Mouse (Mus musculus): ENCODE data around the gene Thbs3. TPM values are rescaled to one million over a fixed set of nuclear protein-coding genes. Genes with fewer than 3 reads are reported as not detected.
"Not testable (repeated sequence)": the region's sequence is repeated elsewhere in the genome, so short reads cannot be mapped to it uniquely, and the experiment has no call there.

Gene Thbs3
- total RNA-seq, 2 experiments from 2014 or later: 21.8 to 22.6 TPM

GRCm38 (mm10) chr3:89195979-89196877, 18.8 kb upstream of the Thbs3 start:
- DNase-seq: peak; percentile 94

- DNase-seq: no peak
These were observed 15.1 kb upstream of the Thbs3 start for GRCm38 (mm10) chr3:89199839-89200238.

DNA sequence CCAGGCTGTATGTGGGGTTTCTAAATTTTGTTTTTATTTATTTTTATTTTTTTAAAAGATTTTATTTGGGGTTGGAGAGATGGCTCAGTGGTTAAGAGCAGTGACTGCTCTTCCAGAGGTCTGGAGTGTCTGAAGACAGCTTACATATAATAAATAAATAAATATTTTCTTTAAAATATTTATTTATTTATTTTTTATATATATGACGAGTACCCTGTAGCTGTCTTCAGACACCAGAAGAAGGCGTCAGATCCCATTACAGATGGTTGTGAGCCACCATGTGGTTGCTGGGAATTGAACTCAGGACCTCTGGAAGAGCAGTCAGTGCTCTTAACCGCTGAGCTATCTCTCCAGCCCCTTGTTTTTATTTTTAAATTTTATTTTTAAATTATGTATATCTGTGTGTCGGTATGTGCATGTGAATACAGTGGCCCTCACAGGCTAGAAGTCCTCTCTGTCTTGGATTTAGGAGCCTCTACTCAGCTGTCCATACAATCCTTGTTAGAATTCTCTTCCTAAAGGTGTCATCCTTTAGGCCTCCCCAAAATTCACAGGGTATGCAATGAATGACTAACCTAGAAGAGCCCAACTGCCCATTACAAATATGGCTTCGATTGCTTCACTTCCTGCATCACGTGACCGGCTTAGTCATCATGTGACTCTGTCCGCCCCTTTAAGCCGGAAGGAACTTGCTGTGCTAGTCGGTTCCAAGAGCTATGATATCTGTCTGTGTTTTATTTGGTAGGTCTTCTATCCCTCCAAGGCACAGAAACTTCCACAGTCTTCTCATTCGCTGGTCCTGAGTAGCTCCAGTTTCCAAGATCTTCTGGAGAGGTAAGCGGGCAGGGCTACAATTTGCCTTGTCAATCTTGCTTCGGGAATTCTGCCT, 12.5 kb upstream of the Thbs3 start, which contains the start of gene Gba:
Gene Gba (plus strand): TSS at position 676 of the 889 bp plus-strand sequence.
- DNase-seq: peak; percentile 90

- DNase-seq: no peak
These were observed 11.9 kb upstream of the Thbs3 start for GRCm38 (mm10) chr3:89203142-89203514.

GRCm38 (mm10) chr3:89206079-89206478, 8.9 kb upstream of the Thbs3 start:
- no peak for DNase-seq

DNA sequence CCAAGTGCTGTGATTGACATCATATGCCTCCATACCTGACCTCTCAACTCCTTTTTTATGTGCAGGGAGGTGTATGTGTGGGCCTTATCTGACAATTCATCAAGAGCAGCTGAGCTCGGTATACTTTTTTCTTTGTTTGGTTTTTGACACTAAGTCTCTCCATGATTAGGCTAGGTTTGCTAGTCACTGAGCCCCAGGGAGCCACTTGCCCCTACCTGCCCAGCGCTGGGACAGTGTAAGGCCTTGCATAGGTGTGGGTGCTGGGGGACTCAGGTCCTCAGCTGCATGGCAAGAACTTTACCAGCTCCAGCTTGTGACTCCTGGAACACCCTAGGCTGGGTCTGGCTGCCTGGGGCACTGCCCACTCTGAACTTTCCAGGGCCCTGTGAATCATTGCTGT, 8.3 kb upstream of the Thbs3 start:
- DNase-seq: no peak

DNA sequence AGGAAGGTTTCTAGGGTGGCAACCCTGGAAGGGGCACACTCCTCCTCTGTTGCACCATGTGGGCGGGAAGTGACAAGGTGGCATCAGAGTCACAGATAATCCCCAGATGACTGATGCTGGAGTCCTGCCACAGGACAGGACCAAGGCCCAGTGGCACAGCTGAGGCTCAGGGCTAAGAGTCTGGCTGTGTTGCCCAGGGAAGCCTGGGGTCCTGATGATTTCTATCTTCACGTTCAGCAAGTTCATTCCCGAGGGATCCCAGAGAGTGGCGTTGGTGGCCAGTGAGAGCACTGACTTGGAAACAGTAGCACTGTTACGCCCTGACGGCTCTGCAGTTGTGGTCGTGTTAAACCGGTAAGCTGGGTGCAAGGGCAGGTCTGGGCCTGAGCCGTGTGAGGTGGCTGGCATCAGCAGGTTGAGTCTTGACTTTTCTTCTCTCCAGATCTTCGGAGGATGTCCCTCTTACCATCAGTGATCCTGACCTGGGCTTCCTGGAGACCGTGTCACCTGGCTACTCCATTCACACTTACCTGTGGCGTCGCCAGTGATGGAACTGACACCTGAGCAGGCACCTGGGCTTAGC, 6.8 kb upstream of the Thbs3 start:
- DNase-seq: no peak

GRCm38 (mm10) chr3:89208736-89209135, 6.2 kb upstream of the Thbs3 start:
- DNase-seq: no peak

DNA sequence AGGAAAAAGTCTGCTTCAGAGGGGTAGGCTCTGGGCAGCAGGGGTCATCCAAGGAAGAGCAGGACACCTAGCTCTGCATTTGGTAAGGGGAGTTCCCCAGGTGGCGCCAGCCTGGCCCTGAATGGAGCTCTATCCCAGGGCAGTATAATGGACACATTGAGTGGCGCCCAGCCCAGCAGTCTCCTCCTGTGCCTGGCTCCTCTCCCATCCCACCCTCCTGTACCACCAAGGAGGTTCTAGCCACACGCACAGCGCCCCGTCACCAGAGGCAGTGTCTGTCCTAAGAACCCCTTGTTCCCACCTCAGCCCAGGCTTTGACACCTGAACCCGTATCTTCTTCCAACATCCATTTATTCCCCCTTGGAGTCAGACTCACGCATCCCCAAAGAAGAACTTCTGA, 5.2 kb upstream of the Thbs3 start:
- no peak for DNase-seq

GRCm38 (mm10) chr3:89210162-89210561, 4.8 kb upstream of the Thbs3 start:
- DNase-seq: no peak

DNA sequence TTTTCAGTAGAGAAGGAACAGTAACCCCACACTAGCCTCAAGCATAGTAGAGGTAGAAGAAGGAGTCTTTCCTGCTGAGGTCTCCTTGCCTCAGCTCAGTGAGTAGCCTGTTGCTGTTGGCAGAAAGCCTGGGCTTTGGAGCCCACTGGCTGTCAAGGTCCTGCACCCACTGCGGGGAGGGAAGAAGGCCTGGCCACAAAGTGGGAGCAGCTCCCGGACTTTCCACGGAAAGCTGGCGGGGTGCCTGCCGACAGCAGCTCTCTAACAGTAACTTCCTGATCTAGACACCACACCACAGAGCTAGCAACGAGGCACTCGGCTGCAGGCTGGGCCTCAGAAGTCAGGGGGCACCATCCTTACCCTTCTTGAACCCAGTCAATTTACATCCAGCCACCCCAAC, 4.2 kb upstream of the Thbs3 start:
- peak; percentile 47 for DNase-seq

DNA sequence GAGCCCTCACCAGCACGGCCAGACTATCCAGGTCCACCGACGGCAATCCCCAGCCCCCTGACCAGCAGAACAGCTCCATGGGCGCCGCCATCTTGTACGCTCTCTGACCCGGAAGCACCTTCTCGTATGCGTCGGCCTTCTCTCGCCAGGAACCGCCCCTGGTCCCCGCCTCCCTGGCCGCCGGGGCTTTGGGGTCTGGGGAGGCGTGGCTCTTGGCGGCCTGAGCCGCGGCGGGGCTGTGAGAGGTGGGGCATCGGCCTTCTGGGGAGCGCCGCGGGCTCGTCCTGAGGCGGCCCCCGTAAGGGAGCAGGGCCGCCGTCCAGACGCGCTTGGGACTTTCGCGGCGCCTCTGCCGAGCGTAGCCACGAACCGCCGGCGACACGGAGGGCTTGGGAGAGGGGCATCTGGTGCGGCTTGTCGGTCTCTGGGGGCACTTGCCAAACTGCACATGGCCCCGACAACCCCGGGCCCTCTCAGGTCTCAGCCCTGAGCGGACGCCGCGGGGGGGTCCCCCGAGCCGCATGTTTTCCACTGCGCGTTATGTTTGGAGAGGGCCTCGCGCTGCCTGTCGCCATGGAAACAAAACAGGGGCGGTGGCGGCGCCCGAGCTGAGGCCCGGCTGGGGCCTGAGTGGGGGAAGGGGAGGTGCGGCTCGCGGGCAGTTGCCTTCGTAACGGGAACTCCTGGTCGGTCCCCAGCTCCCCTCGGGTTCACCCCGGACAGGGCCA, 1.0 kb upstream of the Thbs3 start:
- peak; percentile 95 for DNase-seq

- peak; percentile 87 for DNase-seq
These were observed 873 bp downstream of the Thbs3 start for GRCm38 (mm10) chr3:89215853-89216252.

- DNase-seq: not testable (repeated sequence)
These were observed 1.4 kb downstream of the Thbs3 start for GRCm38 (mm10) chr3:89216407-89216806.

DNA sequence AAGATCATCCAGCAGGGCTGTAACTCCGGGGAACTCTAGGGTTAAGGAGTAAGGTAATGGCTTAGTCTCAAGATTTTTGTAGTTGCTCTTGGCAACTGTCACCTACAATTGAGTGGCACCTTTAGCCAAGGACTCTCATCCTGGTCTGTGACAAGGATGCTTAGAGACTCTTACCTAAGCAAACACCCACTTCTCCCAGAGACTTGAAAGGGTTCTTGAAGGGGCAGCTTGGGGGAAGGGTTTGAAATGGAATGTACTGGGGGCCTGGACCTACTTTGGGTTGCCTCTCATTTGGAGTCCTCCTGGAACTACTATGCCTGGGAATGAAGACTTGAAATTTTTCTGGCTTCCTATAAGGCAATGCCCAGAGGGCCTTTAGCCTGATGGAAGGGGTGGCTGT, 3.3 kb downstream of the Thbs3 start:
- no peak for DNase-seq

DNA sequence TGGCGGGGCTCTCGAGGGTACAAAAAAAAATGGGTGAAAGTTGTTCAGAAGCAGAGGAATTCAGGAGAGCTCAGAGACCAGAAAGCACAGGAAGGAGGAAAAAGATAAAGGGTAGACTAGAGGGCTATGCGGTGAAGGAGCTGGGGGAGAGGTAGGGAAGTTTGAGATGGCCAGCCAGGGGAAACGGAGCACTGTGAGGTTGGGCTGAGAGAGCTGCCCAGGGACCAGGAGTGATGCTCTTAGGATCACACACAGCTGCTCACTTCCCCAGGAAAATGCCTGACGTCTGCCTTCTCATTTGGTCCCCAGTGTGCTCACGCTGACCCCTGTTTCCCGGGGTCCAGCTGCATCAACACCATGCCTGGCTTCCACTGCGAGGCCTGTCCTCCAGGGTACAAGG, 4.6 kb downstream of the Thbs3 start:
- DNase-seq: no peak

- DNase-seq: no peak
These were observed 6.2 kb downstream of the Thbs3 start for GRCm38 (mm10) chr3:89221167-89221566.

DNA sequence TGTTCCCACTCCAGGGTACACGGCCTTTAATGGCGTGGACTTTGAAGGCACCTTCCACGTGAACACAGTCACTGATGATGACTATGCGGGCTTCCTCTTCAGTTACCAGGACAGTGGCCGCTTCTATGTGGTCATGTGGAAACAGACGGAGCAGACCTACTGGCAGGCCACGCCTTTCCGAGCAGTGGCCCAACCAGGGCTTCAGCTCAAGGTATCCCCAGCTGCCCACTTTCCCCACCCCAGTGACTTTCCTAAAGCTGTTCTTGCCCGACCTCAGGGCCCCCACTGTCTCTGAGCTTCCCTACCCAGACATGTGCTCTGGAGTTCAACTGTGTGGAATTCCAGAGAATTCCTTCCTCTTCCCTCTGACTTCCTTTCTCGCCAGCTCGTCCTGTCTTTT, 9.8 kb downstream of the Thbs3 start:
- no peak for DNase-seq

DNA sequence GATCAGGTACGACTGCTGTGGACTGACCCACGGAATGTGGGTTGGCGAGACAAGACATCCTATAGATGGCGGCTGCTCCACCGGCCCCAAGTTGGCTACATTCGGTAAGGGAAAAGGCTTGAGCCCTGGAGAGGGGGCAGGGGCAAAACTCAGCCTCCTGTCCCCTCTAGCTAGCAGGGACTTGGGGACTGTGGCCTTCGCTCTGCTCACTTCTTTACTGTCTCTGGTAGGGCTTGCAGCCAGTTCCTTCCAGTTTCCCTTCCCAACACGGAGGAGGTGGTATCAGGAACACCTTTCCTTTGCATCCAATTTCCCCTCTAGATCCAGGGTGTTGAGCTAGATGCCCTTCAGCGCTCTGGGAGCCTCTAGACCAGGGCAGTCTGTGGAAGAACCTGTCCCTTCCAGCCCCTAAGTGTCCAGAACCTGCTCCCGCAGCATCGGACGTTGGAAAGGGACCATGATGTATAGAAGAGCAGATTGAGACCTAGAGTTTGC, 10.4 kb downstream of the Thbs3 start:
- no peak for DNase-seq

- DNase-seq: no peak
These were observed 10.9 kb downstream of the Thbs3 start for GRCm38 (mm10) chr3:89225918-89226317.

- no peak for DNase-seq
These were observed 11.4 kb downstream of the Thbs3 start for GRCm38 (mm10) chr3:89226361-89226760.

DNA sequence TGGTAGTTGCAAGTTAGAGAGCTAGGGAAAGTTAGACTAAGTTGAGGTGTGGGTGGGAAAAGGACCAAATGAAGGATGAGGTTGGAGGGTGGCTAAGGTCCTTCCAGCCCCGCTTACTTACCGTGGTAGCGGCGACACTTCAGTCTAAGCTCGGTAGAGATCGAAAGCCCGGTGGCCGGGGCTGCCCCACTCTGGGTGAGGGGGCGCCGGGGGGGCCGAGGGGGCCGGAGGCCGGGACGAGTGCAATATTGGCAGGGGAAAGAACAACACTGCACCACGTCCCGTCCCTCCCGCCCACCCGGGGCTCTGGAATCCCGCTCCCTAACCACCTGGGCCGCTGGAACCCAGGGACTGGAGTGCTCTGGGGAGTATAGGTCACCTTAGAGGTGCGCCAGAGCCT, 11.9 kb downstream of the Thbs3 start, which contains the start of gene Mtx1:
Gene Mtx1 (minus strand): TSS at position 189 of the 400 bp plus-strand sequence.
- no peak for DNase-seq
